Mouse (Mus musculus) kidney, embryonic 16.5 days (tissue): Measurements from ENCODE around the gene Tmem102. TPM values are rescaled to one million over a fixed set of nuclear protein-coding genes. Genes with fewer than 3 reads are reported as not detected.

Experiments
- ATAC-seq: fragments of 200-750 bp; cut with Nextera tagmentation; 2 replicates; pipeline ENCODE4 v1.8.0; 2017; ENCODE audit warnings: moderate TSS enrichment; ENCODE audit not compliant: low FRiP score, low TSS enrichment
- H3K27ac ChIP-seq: fragments of 300-500 bp; sonication (generic); 2 replicates; pipeline ENCODE4 v1.5.1; 2014; ENCODE audit warnings: low read length
- H3K27me3 ChIP-seq: fragments of 300-500 bp; sonication (generic); 2 replicates; pipeline ENCODE4 v1.6.1; 2014; ENCODE audit warnings: low read length, control low read depth, mixed read lengths; ENCODE audit not compliant: insufficient read depth
- H3K36me3 ChIP-seq: fragments of 300-500 bp; sonication (generic); 2 replicates; pipeline ENCODE4 v1.6.1; 2014; ENCODE audit warnings: low read length, control low read depth, mixed read lengths; ENCODE audit not compliant: insufficient read depth
- H3K4me1 ChIP-seq: fragments of 300-500 bp; sonication (generic); 2 replicates; pipeline ENCODE4 v1.6.1; 2014; ENCODE audit warnings: low read length, control low read depth, mixed read lengths; ENCODE audit not compliant: insufficient read depth
- H3K4me2 ChIP-seq: fragments of 300-500 bp; sonication (generic); replicated peaks from 2 replicates; pipeline ENCODE4 v1.6.1; 2014; ENCODE audit warnings: low read depth, low read length
- H3K4me3 ChIP-seq: fragments of 300-500 bp; sonication (generic); 2 replicates; pipeline ENCODE4 v1.5.1; 2014; ENCODE audit warnings: mild to moderate bottlenecking, low read length
- H3K9ac ChIP-seq: fragments of 300-500 bp; sonication (generic); replicated peaks from 2 replicates; pipeline ENCODE4 v1.6.1; 2014; ENCODE audit warnings: low read length
- H3K9me3 ChIP-seq: fragments of 300-500 bp; sonication (generic); 2 replicates; pipeline ENCODE4 v1.6.1; 2016; ENCODE audit warnings: low read length, control low read depth
- WGBS: fragments of 180-500 bp; shearing (Covaris S2); extraction: QIAGEN DNeasy Blood & Tissue Kit; methylation state at CpG from one replicate; pipeline ENCODE4 v1.1.7; 2014; 5-methylcytosine and 5-hydroxymethylcytosine counted together
- polyA plus RNA-seq: library from polyadenylated mRNA; unstranded; fragments of >200 nt; fragmentation: Nextera tagmentation; extraction: Ambion mirVana; gene quantifications from 2 replicates; pipeline ENCODE4 v1.2.1, GENCODE M21; 2015

The Tmem102 gene
- polyA plus RNA-seq, 1 experiment from 2014 or later = 10.2 TPM

- Histone ChIP-seq H3K4me2 (peak overlapping the region; percentile 72), H3K27me3 (no peaks in the 10 kb centered on the region), H3K9me3 (no peaks in the 10 kb centered on the region), H3K4me3 (peak overlapping the region; percentile 73), H3K27ac (peak overlapping the region; percentile 100), H3K36me3 (no peaks in the 10 kb centered on the region), H3K4me1 (peaks cover 33% of the 10 kb centered on the region), H3K9ac (peak overlapping the region; percentile 90)
- WGBS = 31% methylated on average over 9 of the region's 9 CpGs
- no peak for ATAC-seq
Observed at GRCm38 (mm10) chr11:69757303-69758089, 47.9 kb downstream of the Tmem102 start.

DNA sequence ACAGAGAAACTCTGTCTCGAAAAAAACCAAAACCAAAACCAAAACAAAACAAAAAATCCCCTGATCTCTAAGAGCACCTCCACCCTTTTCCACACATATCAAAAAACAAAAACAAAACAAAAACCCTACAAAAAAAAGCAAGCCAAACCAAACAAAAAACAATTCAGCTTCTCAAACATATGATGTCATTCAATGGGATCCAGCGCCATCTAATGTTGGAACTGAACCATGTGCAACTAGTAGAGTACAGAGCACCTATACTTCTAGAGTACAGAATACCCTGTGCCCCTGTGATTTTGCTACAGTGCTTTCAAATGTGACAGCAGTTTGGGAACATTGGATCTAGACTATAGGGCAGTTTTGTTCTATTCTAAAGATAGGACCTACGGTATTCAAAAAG lies 50.7 kb downstream of the Tmem102 start:
- no peak overlapping the region for H3K9ac ChIP-seq
- no peak overlapping the region for H3K4me3 ChIP-seq
- ATAC-seq = no peak
- no peaks in the 10 kb centered on the region for H3K36me3 ChIP-seq
- H3K27ac ChIP-seq = no peak overlapping the region
- no peaks in the 10 kb centered on the region for H3K27me3 ChIP-seq
- no peaks in the 10 kb centered on the region for H3K9me3 ChIP-seq
- H3K4me1 ChIP-seq = peaks cover 25% of the 10 kb centered on the region
- no peak overlapping the region; the same call in 1 of the 2 replicates for H3K4me2 ChIP-seq
- 47% methylated on average over 3 of the region's 3 CpGs for WGBS

DNA sequence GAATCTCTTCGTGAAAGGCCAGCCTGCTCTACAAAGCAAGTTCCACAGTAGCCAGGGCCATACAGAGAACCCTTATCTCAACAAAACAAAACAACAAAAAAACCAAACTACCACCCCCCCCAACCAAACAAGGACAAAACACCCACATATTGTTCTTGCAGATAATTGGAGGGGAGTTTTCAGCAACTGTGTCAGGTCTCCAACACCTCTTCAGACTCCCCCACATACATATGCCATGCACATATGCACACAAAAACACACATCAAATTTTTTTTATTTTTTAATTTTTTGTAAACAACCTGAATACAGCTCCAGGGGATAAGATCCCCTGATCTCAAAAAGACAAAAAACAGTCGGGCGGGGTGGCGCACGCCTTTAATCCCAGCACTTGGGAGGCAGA lies 51.2 kb downstream of the Tmem102 start:
- H3K36me3 ChIP-seq = no peaks in the 10 kb centered on the region
- no peaks in the 10 kb centered on the region for H3K9me3 ChIP-seq
- no peak overlapping the region for H3K27ac ChIP-seq
- H3K27me3 ChIP-seq = no peaks in the 10 kb centered on the region
- H3K9ac ChIP-seq = no peak overlapping the region
- no peak overlapping the region; the same call in 1 of the 2 replicates for H3K4me2 ChIP-seq
- H3K4me3 ChIP-seq = no peak overlapping the region
- H3K4me1 ChIP-seq = peaks cover 21% of the 10 kb centered on the region
- 92% methylated on average over 5 of the region's 5 CpGs for WGBS
- no peak for ATAC-seq

Other genes with a start within 250 kb of the Tmem102 start
- 11.8 and 12.6 TPM in 2 replicates for gene Efnb3, start 245.4 kb downstream of the Tmem102 start, polyA plus RNA-seq
- 29.3 and 30.3 TPM in 2 replicates for gene Wrap53, start 225.4 kb downstream of the Tmem102 start, polyA plus RNA-seq
- 191 and 205 TPM in 2 replicates for gene Trp53, start 225.3 kb downstream of the Tmem102 start, polyA plus RNA-seq
- 12.3 and 14.3 TPM in 2 replicates for gene Atp1b2, start 199.7 kb downstream of the Tmem102 start, polyA plus RNA-seq
- 0.17 TPM in 1 of 2 replicates, not detected in the other for gene Shbg, start 187.7 kb downstream of the Tmem102 start, polyA plus RNA-seq
- 21.3 and 24.1 TPM in 2 replicates for gene Sat2, start 183.6 kb downstream of the Tmem102 start, polyA plus RNA-seq
- 31.8 and 33.4 TPM in 2 replicates for gene Fxr2, start 172.6 kb downstream of the Tmem102 start, polyA plus RNA-seq
- 0.19 TPM in 1 of 2 replicates, not detected in the other for gene Sox15, start 150.3 kb downstream of the Tmem102 start, polyA plus RNA-seq
- 79.5 and 84.0 TPM in 2 replicates for gene Mpdu1, start 143.0 kb downstream of the Tmem102 start, polyA plus RNA-seq
- gene Cd68, start 139.5 kb downstream of the Tmem102 start, polyA plus RNA-seq = 12.4 and 15.5 TPM in 2 replicates
- 571 and 587 TPM in 2 replicates for gene Eif4a1, start 133.2 kb downstream of the Tmem102 start, polyA plus RNA-seq
- 96.5 and 98.4 TPM in 2 replicates for gene Senp3, start 123.5 kb downstream of the Tmem102 start, polyA plus RNA-seq
- gene Tnfsf13, start 119.8 kb downstream of the Tmem102 start, polyA plus RNA-seq = 0.66 and 1.2 TPM in 2 replicates
- 8.8 and 11.5 TPM in 2 replicates for gene Tnfsf12, start 109.8 kb downstream of the Tmem102 start, polyA plus RNA-seq
- gene Tnfsfm13, start 109.5 kb downstream of the Tmem102 start, polyA plus RNA-seq = 4.6 and 6.1 TPM in 2 replicates
- 28.3 and 33.6 TPM in 2 replicates for gene Polr2a, start 47.0 kb downstream of the Tmem102 start, polyA plus RNA-seq
- 0.25 and 0.64 TPM in 2 replicates for gene Slc35g3, start 43.7 kb downstream of the Tmem102 start, polyA plus RNA-seq
- 2.9 TPM in 2 replicates for gene Zbtb4, start 39.7 kb downstream of the Tmem102 start, polyA plus RNA-seq
- 12.9 and 13.8 TPM in 2 replicates for gene Chrnb1, start 9.7 kb downstream of the Tmem102 start, polyA plus RNA-seq
- gene Fgf11, start 3.8 kb downstream of the Tmem102 start, polyA plus RNA-seq = 2.6 and 3.0 TPM in 2 replicates
- not detected in 2 replicates for gene Gm39566, start 9.7 kb upstream of the Tmem102 start, polyA plus RNA-seq
- not detected in 2 replicates for gene Spem2, start 12.8 kb upstream of the Tmem102 start, polyA plus RNA-seq
- 0.15 and 0.28 TPM in 2 replicates for gene Spem1, start 16.6 kb upstream of the Tmem102 start, polyA plus RNA-seq
- 6.0 and 6.6 TPM in 2 replicates for gene Nlgn2, start 32.2 kb upstream of the Tmem102 start, polyA plus RNA-seq
- 371 and 389 TPM in 2 replicates for gene Tmem256, start 32.9 kb upstream of the Tmem102 start, polyA plus RNA-seq
- gene Plscr3, start 40.8 kb upstream of the Tmem102 start, polyA plus RNA-seq = 105 and 119 TPM in 2 replicates
- gene Tnk1, start 53.1 kb upstream of the Tmem102 start, polyA plus RNA-seq = 7.0 and 7.3 TPM in 2 replicates
- not detected in 2 replicates for gene Tmem95, start 72.4 kb upstream of the Tmem102 start, polyA plus RNA-seq
- 11.3 and 12.5 TPM in 2 replicates for gene Kctd11, start 75.8 kb upstream of the Tmem102 start, polyA plus RNA-seq
- 0.44 and 0.67 TPM in 2 replicates for gene Acap1, start 89.9 kb upstream of the Tmem102 start, polyA plus RNA-seq
- gene 2810408A11Rik, start 95.4 kb upstream of the Tmem102 start, polyA plus RNA-seq = 11.7 and 12.8 TPM in 2 replicates
- gene Neurl4, start 95.4 kb upstream of the Tmem102 start, polyA plus RNA-seq = 11.4 and 12.8 TPM in 2 replicates
- 85.2 and 86.4 TPM in 2 replicates for gene Gps2, start 108.3 kb upstream of the Tmem102 start, polyA plus RNA-seq
- 1,737 and 1,791 TPM in 2 replicates for gene Eif5a, start 116.3 kb upstream of the Tmem102 start, polyA plus RNA-seq
- gene Ybx2, start 130.2 kb upstream of the Tmem102 start, polyA plus RNA-seq = 7.0 and 10.3 TPM in 2 replicates
- 20.8 and 22.4 TPM in 2 replicates for gene Slc2a4, start 142.6 kb upstream of the Tmem102 start, polyA plus RNA-seq
- 225 and 227 TPM in 2 replicates for gene Cldn7, start 159.2 kb upstream of the Tmem102 start, polyA plus RNA-seq
- gene Ctdnep1, start 175.5 kb upstream of the Tmem102 start, polyA plus RNA-seq = 35.7 and 35.8 TPM in 2 replicates
- 124 and 128 TPM in 2 replicates for gene Elp5, start 176.9 kb upstream of the Tmem102 start, polyA plus RNA-seq
- gene Gabarap, start 185.5 kb upstream of the Tmem102 start, polyA plus RNA-seq = 437 and 481 TPM in 2 replicates
- 69.1 and 74.5 TPM in 2 replicates for gene Phf23, start 190.2 kb upstream of the Tmem102 start, polyA plus RNA-seq
- 39.1 and 40.7 TPM in 2 replicates for gene Dvl2, start 195.0 kb upstream of the Tmem102 start, polyA plus RNA-seq
- gene Acadvl, start 209.8 kb upstream of the Tmem102 start, polyA plus RNA-seq = 107 and 114 TPM in 2 replicates
- 9.3 and 13.2 TPM in 2 replicates for gene Dlg4, start 211.3 kb upstream of the Tmem102 start, polyA plus RNA-seq
- 1.3 and 1.4 TPM in 2 replicates for gene Asgr1, start 248.5 kb upstream of the Tmem102 start, polyA plus RNA-seq